Mouse (Mus musculus): ENCODE results near the gene Sh3d19. TPM values are rescaled to one million over a fixed set of nuclear protein-coding genes. Genes with fewer than 3 reads are reported as not detected.

The Sh3d19 gene
- total RNA-seq (2017), result 2.0 to 5.6 TPM (median 2.1 TPM) in 3 replicates

GRCm38 (mm10) chr3:85970742-85971598 lies at the start of gene Sh3d19:
Gene Sh3d19 (plus strand): TSS chr3:85971109.
- ATAC-seq (replicated peaks; ENCODE audit: insufficient number of reproducible peaks, low FRiP score, low TSS enrichment, poor library complexity, severe bottlenecking), result no peak

- no peak for ATAC-seq (replicated peaks; ENCODE audit: insufficient number of reproducible peaks, low FRiP score, low TSS enrichment, poor library complexity, severe bottlenecking)
Measured at GRCm38 (mm10) chr3:85922331-85922730, 48.6 kb upstream of the Sh3d19 start.

- ATAC-seq (replicated peaks; ENCODE audit: insufficient number of reproducible peaks, low FRiP score, low TSS enrichment, poor library complexity, severe bottlenecking), result no peak
Measured at GRCm38 (mm10) chr3:85923343-85923742, 47.6 kb upstream of the Sh3d19 start.

- ATAC-seq (replicated peaks; ENCODE audit: insufficient number of reproducible peaks, low FRiP score, low TSS enrichment, poor library complexity, severe bottlenecking), result no peak
Measured at GRCm38 (mm10) chr3:85923954-85924945, 46.7 kb upstream of the Sh3d19 start.

- ATAC-seq (replicated peaks; ENCODE audit: insufficient number of reproducible peaks, low FRiP score, low TSS enrichment, poor library complexity, severe bottlenecking), result no peak
Measured at GRCm38 (mm10) chr3:85927296-85927695, 43.6 kb upstream of the Sh3d19 start.

- no peak for ATAC-seq (replicated peaks; ENCODE audit: insufficient number of reproducible peaks, low FRiP score, low TSS enrichment, poor library complexity, severe bottlenecking)
Measured at GRCm38 (mm10) chr3:85928140-85928611, 42.7 kb upstream of the Sh3d19 start.

GRCm38 (mm10) chr3:85929711-85930110 lies 41.2 kb upstream of the Sh3d19 start:
- ATAC-seq (replicated peaks; ENCODE audit: insufficient number of reproducible peaks, low FRiP score, low TSS enrichment, poor library complexity, severe bottlenecking), result no peak

GRCm38 (mm10) chr3:85930671-85931255 lies 40.1 kb upstream of the Sh3d19 start:
- no peak for ATAC-seq (replicated peaks; ENCODE audit: insufficient number of reproducible peaks, low FRiP score, low TSS enrichment, poor library complexity, severe bottlenecking)

GRCm38 (mm10) chr3:85931859-85932258 lies 39.0 kb upstream of the Sh3d19 start:
- ATAC-seq (replicated peaks; ENCODE audit: insufficient number of reproducible peaks, low FRiP score, low TSS enrichment, poor library complexity, severe bottlenecking), result no peak

- ATAC-seq (replicated peaks; ENCODE audit: insufficient number of reproducible peaks, low FRiP score, low TSS enrichment, poor library complexity, severe bottlenecking), result no peak
Measured at GRCm38 (mm10) chr3:85933586-85933985, 37.3 kb upstream of the Sh3d19 start.

GRCm38 (mm10) chr3:85950914-85951313 lies 20.0 kb upstream of the Sh3d19 start:
- ATAC-seq (replicated peaks; ENCODE audit: insufficient number of reproducible peaks, low FRiP score, low TSS enrichment, poor library complexity, severe bottlenecking), result no peak

- no peak for ATAC-seq (replicated peaks; ENCODE audit: insufficient number of reproducible peaks, low FRiP score, low TSS enrichment, poor library complexity, severe bottlenecking)
Measured at GRCm38 (mm10) chr3:85952696-85953283, 18.1 kb upstream of the Sh3d19 start.

GRCm38 (mm10) chr3:85955269-85955668 lies 15.6 kb upstream of the Sh3d19 start:
- no peak for ATAC-seq (replicated peaks; ENCODE audit: insufficient number of reproducible peaks, low FRiP score, low TSS enrichment, poor library complexity, severe bottlenecking)

- ATAC-seq (replicated peaks; ENCODE audit: insufficient number of reproducible peaks, low FRiP score, low TSS enrichment, poor library complexity, severe bottlenecking), result no peak
Measured at GRCm38 (mm10) chr3:85955704-85956103, 15.2 kb upstream of the Sh3d19 start.

- no peak for ATAC-seq (replicated peaks; ENCODE audit: insufficient number of reproducible peaks, low FRiP score, low TSS enrichment, poor library complexity, severe bottlenecking)
Measured at GRCm38 (mm10) chr3:85959669-85960068, 11.2 kb upstream of the Sh3d19 start.

- no peak for ATAC-seq (replicated peaks; ENCODE audit: insufficient number of reproducible peaks, low FRiP score, low TSS enrichment, poor library complexity, severe bottlenecking)
Measured at GRCm38 (mm10) chr3:85961134-85961533, 9.8 kb upstream of the Sh3d19 start.

- no peak for ATAC-seq (replicated peaks; ENCODE audit: insufficient number of reproducible peaks, low FRiP score, low TSS enrichment, poor library complexity, severe bottlenecking)
Measured at GRCm38 (mm10) chr3:85965479-85965878, 5.4 kb upstream of the Sh3d19 start.

GRCm38 (mm10) chr3:85969040-85969439 lies 1.9 kb upstream of the Sh3d19 start:
- ATAC-seq (replicated peaks; ENCODE audit: insufficient number of reproducible peaks, low FRiP score, low TSS enrichment, poor library complexity, severe bottlenecking), result no peak

GRCm38 (mm10) chr3:85971599-85971975 lies 678 bp downstream of the Sh3d19 start:
- no peak for ATAC-seq (replicated peaks; ENCODE audit: insufficient number of reproducible peaks, low FRiP score, low TSS enrichment, poor library complexity, severe bottlenecking)
